Mouse (Mus musculus) kidney, postnatal 0 days (tissue): ENCODE measurements around the gene E130114P18Rik. TPM values are rescaled to one million over a fixed set of nuclear protein-coding genes. Genes with fewer than 3 reads are reported as not detected.
A peak's percentile ranks its signal among the peaks of the same experiment; 100 is the strongest.

Source experiments
- ATAC-seq: fragments of 200-750 bp; cut with Nextera tagmentation; replicated peaks from 2 replicates; pipeline ENCODE4 v1.8.0; 2017; ENCODE audit warnings: low read depth, moderate number of reproducible peaks, moderate TSS enrichment, moderate library complexity; ENCODE audit not compliant: low FRiP score
- DNase-seq: peaks from one replicate; pipeline ENCODE4 v3.0.0-alpha.2; 2016; ENCODE audit warnings: low spot score
- H3K27ac ChIP-seq: fragments of 300-500 bp; sonication (generic); 2 replicates; pipeline ENCODE4 v1.5.1; 2014; ENCODE audit warnings: mild to moderate bottlenecking
- H3K27me3 ChIP-seq: fragments of 300-500 bp; sonication (generic); 2 replicates; pipeline ENCODE4 v1.6.1; 2014; ENCODE audit warnings: low read length, mixed read lengths; ENCODE audit not compliant: insufficient read depth
- H3K36me3 ChIP-seq: fragments of 300-500 bp; sonication (generic); 2 replicates; pipeline ENCODE4 v1.6.1; 2014; ENCODE audit warnings: low read length, mixed read lengths; ENCODE audit not compliant: insufficient read depth
- H3K4me1 ChIP-seq: fragments of 300-500 bp; sonication (generic); replicated peaks from 2 replicates; pipeline ENCODE4 v1.6.1; 2014; ENCODE audit warnings: antibody characterized with exemption, low read length, mixed read lengths; ENCODE audit not compliant: insufficient read depth
- H3K4me2 ChIP-seq: fragments of 300-500 bp; sonication (generic); 2 replicates; pipeline ENCODE4 v1.6.1; 2014; ENCODE audit warnings: mild to moderate bottlenecking, low read length, moderate library complexity, mixed read lengths
- H3K4me3 ChIP-seq: fragments of 300-500 bp; sonication (generic); replicated peaks from 2 replicates; pipeline ENCODE4 v1.5.1; 2014; ENCODE audit warnings: low read depth, low read length
- H3K9ac ChIP-seq: fragments of 300-500 bp; sonication (generic); 2 replicates; pipeline ENCODE4 v1.6.1; 2014; ENCODE audit warnings: low read depth, low read length
- H3K9me3 ChIP-seq: fragments of 300-500 bp; sonication (generic); replicated peaks from 2 replicates; pipeline ENCODE4 v1.6.1; 2016; ENCODE audit warnings: low read length, inconsistent platforms, mixed read lengths
- CTCF ChIP-seq: IDR thresholded peaks from 2 replicates; pipeline ENCODE4 v1.5.1; 2016; ENCODE audit warnings: antibody characterized with exemption, low read depth, mild to moderate bottlenecking, moderate library complexity
- WGBS: fragments of 180-500 bp; shearing (Covaris S2); extraction: QIAGEN DNeasy Blood & Tissue Kit; methylation state at CpG from one replicate; pipeline ENCODE4 v1.1.7; 2014; 5-methylcytosine and 5-hydroxymethylcytosine counted together
- polyA plus RNA-seq: library from polyadenylated mRNA; unstranded; fragments of >200 nt; fragmentation: Nextera tagmentation; extraction: Ambion mirVana; gene quantifications from 2 replicates; pipeline ENCODE4 v1.2.1, GENCODE M21; 2015

E130114P18Rik gene
- polyA plus RNA-seq, 1 experiment from 2014 or later: 0.38 TPM

GRCm38 (mm10) chr4:97805896-97806808, 28.3 kb upstream of the E130114P18Rik start:
- no peaks in the 10 kb centered on the region for H3K27me3 ChIP-seq
- no peak overlapping the region for H3K27ac ChIP-seq
- no peaks in the 10 kb centered on the region for H3K4me1 ChIP-seq
- no peak overlapping the region for H3K4me3 ChIP-seq
- no peak overlapping the region for H3K9ac ChIP-seq
- no peaks in the 10 kb centered on the region for H3K9me3 ChIP-seq
- H3K4me2 ChIP-seq: no peak overlapping the region
- ATAC-seq: no peak
- no peaks in the 10 kb centered on the region for H3K36me3 ChIP-seq
- peak; percentile 77 for DNase-seq
- TF ChIP-seq CTCF: no peak
- WGBS: 45% methylated on average over 7 of the region's 7 CpGs

DNA sequence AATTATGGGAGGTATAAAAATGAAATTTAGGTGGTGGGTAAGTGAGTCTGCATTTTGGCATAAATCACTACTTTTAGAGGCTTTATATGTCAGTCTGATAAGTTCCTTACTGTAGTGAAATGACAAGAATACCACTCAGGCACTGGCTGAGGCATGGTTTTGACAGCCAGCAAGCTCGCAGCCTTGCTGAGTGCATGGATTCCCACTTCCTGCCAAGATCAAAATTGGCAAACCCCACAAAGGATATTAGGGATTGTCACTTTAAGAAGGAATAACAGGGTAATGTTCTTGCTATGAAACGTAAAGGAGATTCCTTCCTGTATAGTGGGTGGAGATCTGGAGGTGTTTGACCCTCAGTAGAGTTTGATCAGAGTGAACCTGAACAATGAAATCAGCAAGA, 27.4 kb upstream of the E130114P18Rik start:
- no peaks in the 10 kb centered on the region for H3K27me3 ChIP-seq
- no peaks in the 10 kb centered on the region for H3K36me3 ChIP-seq
- ATAC-seq: no peak
- TF ChIP-seq CTCF: no peak
- no peak for DNase-seq
- no peak overlapping the region for H3K27ac ChIP-seq
- H3K4me3 ChIP-seq: no peak overlapping the region
- H3K9me3 ChIP-seq: no peaks in the 10 kb centered on the region
- H3K9ac ChIP-seq: no peak overlapping the region
- H3K4me1 ChIP-seq: no peaks in the 10 kb centered on the region
- WGBS: 41% methylated on average over 2 of the region's 2 CpGs
- no peak overlapping the region for H3K4me2 ChIP-seq

GRCm38 (mm10) chr4:97804638-97805037, 26.8 kb upstream of the E130114P18Rik start:
- no peak for ATAC-seq
- WGBS: 78% methylated on average over 5 of the region's 5 CpGs

GRCm38 (mm10) chr4:97803791-97804190, 25.9 kb upstream of the E130114P18Rik start:
- Histone ChIP-seq H3K27me3 (no peaks in the 10 kb centered on the region), H3K9ac (no peak overlapping the region), H3K4me2 (no peak overlapping the region), H3K4me3 (no peak overlapping the region), H3K9me3 (no peaks in the 10 kb centered on the region), H3K4me1 (no peaks in the 10 kb centered on the region), H3K36me3 (no peaks in the 10 kb centered on the region), H3K27ac (no peak overlapping the region)
- no peak for DNase-seq
- WGBS: 88% methylated on average over 3 of the region's 3 CpGs
- TF ChIP-seq CTCF: no peak
- ATAC-seq: no peak

More at GRCm38 (mm10) chr4:97804638-97805037, 26.8 kb upstream of the E130114P18Rik start:
- no peak overlapping the region for H3K4me3 ChIP-seq
- no peak overlapping the region for H3K4me2 ChIP-seq
- TF ChIP-seq CTCF: no peak
- no peaks in the 10 kb centered on the region for H3K9me3 ChIP-seq
- DNase-seq: no peak
- H3K27ac ChIP-seq: no peak overlapping the region
- H3K36me3 ChIP-seq: no peaks in the 10 kb centered on the region
- H3K27me3 ChIP-seq: no peaks in the 10 kb centered on the region
- H3K4me1 ChIP-seq: no peaks in the 10 kb centered on the region
- no peak overlapping the region for H3K9ac ChIP-seq

DNA sequence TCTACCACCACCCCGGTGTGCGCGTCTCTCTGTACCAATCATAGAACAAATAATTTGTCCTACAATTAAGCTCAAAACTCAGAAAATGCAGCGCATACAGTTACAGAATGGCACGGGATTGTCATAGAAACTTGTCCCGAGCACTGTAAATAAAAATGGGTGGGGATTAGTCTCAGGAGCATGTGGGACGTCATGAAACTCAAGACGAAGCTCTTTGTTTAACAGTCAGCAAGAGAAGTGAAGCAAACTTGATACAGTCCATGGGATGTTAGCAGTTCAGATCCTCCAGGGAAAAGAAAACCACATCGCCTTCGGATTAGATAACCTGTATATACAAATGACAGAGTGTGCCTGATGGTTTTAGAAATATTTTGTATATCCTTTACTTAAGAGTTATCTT, 18.6 kb upstream of the E130114P18Rik start:
- Histone ChIP-seq H3K9me3 (no peaks in the 10 kb centered on the region), H3K9ac (no peak overlapping the region), H3K4me2 (no peak overlapping the region), H3K27ac (no peak overlapping the region), H3K27me3 (no peaks in the 10 kb centered on the region), H3K4me1 (no peaks in the 10 kb centered on the region), H3K36me3 (no peaks in the 10 kb centered on the region), H3K4me3 (no peak overlapping the region)
- TF ChIP-seq CTCF: no peak
- WGBS: 72% methylated on average over 10 of the region's 10 CpGs
- DNase-seq: no peak
- no peak for ATAC-seq

DNA sequence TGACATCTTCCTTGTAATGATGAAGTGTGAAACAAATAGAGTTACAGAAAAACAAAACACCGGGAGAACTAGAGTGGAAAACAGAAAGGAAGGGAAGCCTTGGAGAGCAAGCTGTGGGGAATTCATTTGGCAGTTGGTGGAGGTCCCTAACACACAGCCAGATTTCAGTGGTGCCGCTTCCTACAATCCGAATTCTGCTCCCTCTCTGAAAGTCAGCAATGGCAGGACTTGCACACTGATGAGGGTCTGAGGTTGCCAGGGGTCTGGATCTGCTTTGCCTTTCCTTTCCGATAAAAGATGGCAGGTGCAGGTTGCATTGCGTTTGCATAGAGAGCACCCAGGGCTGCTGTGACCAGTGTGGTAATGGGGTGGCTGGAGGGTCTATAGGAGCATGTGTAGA, 18.1 kb upstream of the E130114P18Rik start:
- Histone ChIP-seq H3K4me3 (no peak overlapping the region), H3K27me3 (no peaks in the 10 kb centered on the region), H3K27ac (no peak overlapping the region), H3K36me3 (no peaks in the 10 kb centered on the region), H3K4me1 (no peaks in the 10 kb centered on the region), H3K9ac (no peak overlapping the region), H3K4me2 (no peak overlapping the region), H3K9me3 (no peaks in the 10 kb centered on the region)
- TF ChIP-seq CTCF: no peak
- WGBS: 79% methylated on average over 5 of the region's 5 CpGs
- no peak for DNase-seq
- ATAC-seq: no peak
